Mouse (Mus musculus) embryonic facial prominence, embryonic 11.5 days (tissue): ENCODE measurements at regions not wholly inside any gene's neighbourhood (a gene's known extent, or its start where the extent isn't known, plus 50 kb on each side); places are given as distances from the start of the nearest gene placed in this dataset.

Experiments used
- ATAC-seq: fragments of 200-750 bp; cut with Nextera tagmentation; replicated peaks from 2 replicates; pipeline ENCODE4 v1.8.0; 2017; ENCODE audit warnings: low read depth; ENCODE audit not compliant: insufficient number of reproducible peaks, low FRiP score, low TSS enrichment
- DNase-seq: peaks from one replicate; pipeline ENCODE4 v3.0.0-alpha.2; 2015; ENCODE audit warnings: low spot score
- H3K27ac ChIP-seq: fragments of 300-500 bp; sonication (generic); replicated peaks from 2 replicates; pipeline ENCODE4 v1.5.1; 2014; ENCODE audit warnings: mild to moderate bottlenecking, low read depth, low read length, control low read depth
- H3K27me3 ChIP-seq: fragments of 300-500 bp; sonication (generic); 2 replicates; pipeline ENCODE4 v1.6.1; 2014; ENCODE audit warnings: mild to moderate bottlenecking, low read length, moderate library complexity, mixed read lengths; ENCODE audit not compliant: control insufficient read depth, insufficient read depth
- H3K36me3 ChIP-seq: fragments of 300-500 bp; sonication (generic); replicated peaks from 2 replicates; pipeline ENCODE4 v1.6.1; 2014; ENCODE audit warnings: low read depth, mild to moderate bottlenecking, low read length, moderate library complexity, mixed read lengths; ENCODE audit not compliant: control insufficient read depth, insufficient read depth
- H3K4me1 ChIP-seq: fragments of 300-500 bp; sonication (generic); 2 replicates; pipeline ENCODE4 v1.6.1; 2014; ENCODE audit warnings: low read length, mixed read lengths; ENCODE audit not compliant: control insufficient read depth, insufficient read depth
- H3K4me2 ChIP-seq: fragments of 300-500 bp; sonication (generic); 2 replicates; pipeline ENCODE4 v1.6.1; 2014; ENCODE audit warnings: low read depth, mild to moderate bottlenecking, control low read depth, low read length, moderate library complexity
- H3K4me3 ChIP-seq: fragments of 300-500 bp; sonication (generic); 2 replicates; pipeline ENCODE4 v1.5.1; 2014; ENCODE audit warnings: low read depth, low read length, control low read depth
- H3K9ac ChIP-seq: fragments of 300-500 bp; sonication (generic); replicated peaks from 2 replicates; pipeline ENCODE4 v1.6.1; 2014; ENCODE audit warnings: mild to moderate bottlenecking, control low read depth, low read length
- H3K9me3 ChIP-seq: fragments of 300-500 bp; sonication (generic); replicated peaks from 2 replicates; pipeline ENCODE4 v1.6.1; 2016; ENCODE audit warnings: mild to moderate bottlenecking, low read length, inconsistent platforms, mixed read lengths; ENCODE audit not compliant: control insufficient read depth
- WGBS: fragments of 180-500 bp; shearing (Covaris S2); extraction: QIAGEN DNeasy Blood & Tissue Kit; methylation state at CpG from one replicate; pipeline ENCODE4 v1.1.7; 2014; 5-methylcytosine and 5-hydroxymethylcytosine counted together

DNA sequence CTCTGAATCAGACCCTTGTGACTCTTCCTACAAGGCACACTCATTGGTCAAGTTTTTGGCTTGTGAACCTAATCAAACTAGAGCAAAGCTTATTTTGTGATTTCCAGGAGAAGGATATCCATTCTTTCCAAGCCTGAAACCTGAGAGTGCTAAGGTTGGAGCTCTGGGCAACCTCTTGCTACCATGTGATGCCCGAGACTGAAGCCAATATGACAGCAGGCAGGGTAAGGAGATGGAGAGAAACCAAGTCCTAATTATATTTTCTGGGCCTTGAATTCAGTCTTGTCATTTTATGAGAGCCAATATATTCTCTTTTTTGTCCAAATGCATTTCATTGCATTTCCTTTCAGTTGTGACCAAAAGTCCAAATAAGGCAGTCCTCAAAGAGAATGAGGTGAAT is 434.5 kb downstream of the 9330182O14Rik start:
- H3K4me3 ChIP-seq = no peak overlapping the region
- DNase-seq = no peak
- no peak overlapping the region for H3K9ac ChIP-seq
- no peak for ATAC-seq
- no peaks in the 10 kb centered on the region for H3K36me3 ChIP-seq
- WGBS = 86% methylated on average over 1 of the region's 1 CpGs
- H3K4me2 ChIP-seq = no peak overlapping the region
- H3K9me3 ChIP-seq = no peaks in the 10 kb centered on the region
- no peaks in the 10 kb centered on the region for H3K27me3 ChIP-seq
- no peaks in the 10 kb centered on the region for H3K4me1 ChIP-seq
- H3K27ac ChIP-seq = no peak overlapping the region
